Mouse (Mus musculus) G1E (cell line): ENCODE measurements around the gene C1qtnf9. TPM values are rescaled to one million over a fixed set of nuclear protein-coding genes. Genes with fewer than 3 reads are reported as not detected.

Source experiments
- ATAC-seq: 2 replicates; pipeline ENCODE4 v1.8.0; 2016; ENCODE audit warnings: mild to moderate bottlenecking; ENCODE audit not compliant: insufficient number of reproducible peaks, poor library complexity, low FRiP score, severe bottlenecking; ENCODE audit errors: extremely low read depth
- DNase-seq: peaks from one replicate; pipeline ENCODE4 v3.0.0; 2012; ENCODE audit warnings: low spot score
- H3K27me3 ChIP-seq: 2 replicates; pipeline ENCODE4 v1.6.1; 2012; ENCODE audit warnings: mild to moderate bottlenecking, low read length, inconsistent platforms; ENCODE audit not compliant: insufficient read depth
- H3K36me3 ChIP-seq: replicated peaks from 2 replicates; pipeline ENCODE3; 2012; ENCODE audit warnings: mild to moderate bottlenecking, inconsistent platforms
- H3K4me1 ChIP-seq: 2 replicates; pipeline ENCODE4 v1.6.1; 2012; ENCODE audit warnings: low read depth, low read length, inconsistent platforms, mixed read lengths; ENCODE audit not compliant: insufficient read depth
- H3K4me3 ChIP-seq: 2 replicates; pipeline ENCODE4 v1.5.1; 2012; ENCODE audit warnings: low read depth, mild to moderate bottlenecking, inconsistent platforms, low read length, moderate library complexity, mixed read lengths
- H3K9me3 ChIP-seq: replicated peaks from 2 replicates; pipeline ENCODE4 v1.6.1; 2012; ENCODE audit warnings: inconsistent platforms
- CTCF ChIP-seq: IDR thresholded peaks from 2 replicates; pipeline ENCODE4 v1.5.1; 2012; ENCODE audit warnings: low read depth, low read length, inconsistent platforms, mixed read lengths
- GATA1 ChIP-seq: IDR thresholded peaks from 2 replicates; pipeline ENCODE4 v1.6.1; 2012; ENCODE audit warnings: borderline replicate concordance, low read length, inconsistent platforms, mixed read lengths
- GATA2 ChIP-seq: IDR thresholded peaks from 2 replicates; pipeline ENCODE4 v1.6.1; 2012; ENCODE audit warnings: low read depth, low read length, inconsistent platforms, borderline replicate concordance
- POLR2AphosphoS5 ChIP-seq: IDR thresholded peaks from 2 replicates; pipeline ENCODE4 v1.6.1; 2012; ENCODE audit warnings: low read depth, low read length, inconsistent platforms; ENCODE audit not compliant: insufficient replicate concordance
- TAL1 ChIP-seq: conservative IDR thresholded peaks from 2 replicates; pipeline ENCODE4 v1.6.1; 2012; ENCODE audit warnings: low read depth, low read length, inconsistent platforms, mixed read lengths
- polyA plus RNA-seq: library from polyadenylated mRNA; stranded (reverse); fragments of >175 nt; gene quantifications from 2 replicates; pipeline ENCODE4 v1.2.3, GENCODE M21; 2012
- total RNA-seq, 2 experiments: library from RNA; stranded (forward) in 1 of 2; stranded (reverse) in 1 of 2; fragments of 200-1000 nt in 1 of 2; fragments of >200 nt in 1 of 2; fragmentation: Nextera tagmentation in 1 of 2; gene quantifications; 2 replicates each; pipeline ENCODE4 v1.2.3; 2014 to 2017

C1qtnf9 gene
- total and polyA plus RNA-seq, 3 experiments: 0.16 TPM; not detected in 2

DNA sequence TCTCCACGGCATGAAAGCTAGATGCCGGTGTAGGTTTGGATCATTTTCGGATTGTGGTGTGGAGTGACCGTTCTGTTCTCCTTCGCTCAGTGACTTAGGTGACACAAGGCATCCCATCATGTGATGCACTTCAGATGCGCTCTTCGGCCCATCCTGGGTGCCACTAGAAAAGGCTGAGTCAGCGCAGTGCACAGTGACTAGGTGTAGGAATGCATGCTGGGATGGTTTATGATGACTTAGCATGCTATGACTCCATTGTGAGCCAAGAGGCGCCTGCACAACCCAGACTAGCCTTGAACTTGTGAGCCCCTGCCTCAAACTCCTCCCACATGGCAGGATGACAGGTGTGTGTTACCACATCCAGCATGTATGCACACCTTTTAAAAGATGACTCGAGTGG lies 21.8 kb upstream of the C1qtnf9 start:
- no peak for TF ChIP-seq GATA2
- TF ChIP-seq GATA1: no peak
- TF ChIP-seq CTCF: no peak
- TF ChIP-seq TAL1: no peak
- no peak for TF ChIP-seq POLR2AphosphoS5
- H3K9me3 ChIP-seq: no peaks in the 10 kb centered on the region
- H3K36me3 ChIP-seq: no peaks in the 10 kb centered on the region
- no peak overlapping the region for H3K4me3 ChIP-seq
- DNase-seq (no peak), ATAC-seq (no peak)
- peaks cover 11% of the 10 kb centered on the region for H3K27me3 ChIP-seq
- H3K4me1 ChIP-seq: no peaks in the 10 kb centered on the region

- no peak for DNase-seq
- Histone ChIP-seq H3K4me1 (no peaks in the 10 kb centered on the region), H3K4me3 (no peak overlapping the region), H3K27me3 (peaks cover 12% of the 10 kb centered on the region), H3K9me3 (no peaks in the 10 kb centered on the region), H3K36me3 (no peaks in the 10 kb centered on the region)
- TF ChIP-seq GATA1: no peak
- no peak for TF ChIP-seq TAL1
- no peak for TF ChIP-seq CTCF
- ATAC-seq: no peak
These were observed 20.6 kb upstream of the C1qtnf9 start for GRCm38 (mm10) chr14:60747154-60747870.

DNA sequence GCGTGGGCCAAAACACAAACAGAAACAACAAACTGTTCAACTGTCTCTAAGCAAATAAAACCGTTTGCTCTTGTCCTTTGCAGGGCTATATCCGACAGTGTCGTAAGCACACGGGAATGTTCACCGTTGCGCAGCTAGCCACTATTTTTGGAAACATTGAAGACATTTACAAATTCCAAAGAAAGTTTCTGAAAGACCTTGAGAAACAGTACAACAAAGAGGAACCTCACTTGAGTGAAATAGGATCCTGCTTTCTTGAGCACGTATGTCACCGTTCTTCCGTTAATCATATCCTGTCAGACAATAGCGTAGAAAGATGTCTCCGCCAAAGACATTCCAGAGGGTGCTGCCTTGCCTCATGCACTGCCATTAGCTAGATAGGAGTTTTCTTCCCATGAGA lies 18.1 kb upstream of the C1qtnf9 start:
- Histone ChIP-seq H3K36me3 (no peaks in the 10 kb centered on the region), H3K4me1 (no peaks in the 10 kb centered on the region), H3K27me3 (peaks cover 12% of the 10 kb centered on the region; the same call in 1 of the 2 replicates), H3K9me3 (no peaks in the 10 kb centered on the region), H3K4me3 (no peak overlapping the region)
- ATAC-seq (no peak), DNase-seq (no peak)
- TF ChIP-seq GATA1 (no peak), TAL1 (no peak), GATA2 (no peak), POLR2AphosphoS5 (no peak), CTCF (no peak)

- no peaks in the 10 kb centered on the region for H3K9me3 ChIP-seq
- DNase-seq (no peak), ATAC-seq (no peak)
- no peak overlapping the region for H3K4me3 ChIP-seq
- no peaks in the 10 kb centered on the region for H3K36me3 ChIP-seq
- no peak for TF ChIP-seq TAL1
- no peak for TF ChIP-seq GATA2
- TF ChIP-seq GATA1: no peak
- no peak for TF ChIP-seq POLR2AphosphoS5
- TF ChIP-seq CTCF: no peak
- peaks cover 14% of the 10 kb centered on the region; the same call in 1 of the 2 replicates for H3K27me3 ChIP-seq
- H3K4me1 ChIP-seq: no peaks in the 10 kb centered on the region
These were observed 16.4 kb upstream of the C1qtnf9 start for GRCm38 (mm10) chr14:60751581-60751980.

DNA sequence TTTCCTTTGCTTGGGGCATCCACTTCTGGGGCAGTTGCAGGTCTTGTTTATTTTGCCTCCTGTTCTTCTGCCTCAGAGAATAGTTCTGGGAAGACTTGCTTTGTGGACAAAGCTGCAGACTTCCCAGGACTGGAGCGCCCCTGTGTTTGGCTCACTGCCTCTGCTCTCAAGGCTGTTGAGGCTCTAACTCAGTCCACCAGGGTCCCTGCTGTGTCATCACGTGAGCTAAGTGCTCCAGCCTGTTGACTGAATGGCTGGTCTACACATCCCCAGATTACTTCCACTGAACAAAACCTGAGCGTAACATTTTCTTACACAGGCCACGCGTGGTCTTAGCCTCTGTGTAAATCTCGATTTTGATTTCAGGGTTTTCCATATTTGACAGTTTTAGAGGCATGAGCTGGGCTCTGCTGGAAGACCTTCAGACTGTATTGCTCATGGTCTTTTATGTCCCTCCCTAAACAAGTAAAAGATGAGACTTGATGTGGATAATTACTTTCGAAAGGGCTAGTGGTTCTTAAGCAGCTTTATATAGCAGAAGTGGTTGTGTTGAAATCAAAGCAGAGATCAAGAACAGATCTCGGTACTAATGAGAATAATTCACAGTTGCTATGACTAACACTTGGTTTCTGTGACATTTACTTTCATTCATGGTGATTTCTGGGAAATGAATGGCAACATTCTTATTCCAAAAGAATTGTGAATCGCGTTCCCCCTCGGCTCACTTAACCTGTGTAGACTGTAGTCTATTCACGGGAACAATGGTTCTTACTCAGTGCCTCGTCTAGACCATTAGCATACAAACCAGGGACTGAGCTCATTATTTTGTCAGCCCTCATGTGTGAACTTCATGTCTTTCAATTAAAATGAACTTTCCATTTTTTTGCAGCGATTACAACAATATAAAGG lies 14.8 kb upstream of the C1qtnf9 start:
- Histone ChIP-seq H3K4me1 (no peaks in the 10 kb centered on the region), H3K27me3 (peaks cover 14% of the 10 kb centered on the region; the same call in 1 of the 2 replicates), H3K9me3 (no peaks in the 10 kb centered on the region), H3K36me3 (no peaks in the 10 kb centered on the region), H3K4me3 (no peak overlapping the region)
- TF ChIP-seq POLR2AphosphoS5 (no peak), GATA2 (no peak), TAL1 (no peak), GATA1 (no peak), CTCF (no peak)
- no peak for ATAC-seq
- DNase-seq: no peak

- no peaks in the 10 kb centered on the region for H3K9me3 ChIP-seq
- peaks cover 15% of the 10 kb centered on the region; the same call in 1 of the 2 replicates for H3K27me3 ChIP-seq
- H3K4me1 ChIP-seq: no peaks in the 10 kb centered on the region
- ATAC-seq: no peak
- H3K36me3 ChIP-seq: no peaks in the 10 kb centered on the region
- H3K4me3 ChIP-seq: no peak overlapping the region
- TF ChIP-seq TAL1: no peak
- no peak for DNase-seq
These were observed 14.2 kb upstream of the C1qtnf9 start for GRCm38 (mm10) chr14:60753801-60754126.
